9 mouse cellular contexts compared by ENCODE assay signal in the genomic region with DNA sequence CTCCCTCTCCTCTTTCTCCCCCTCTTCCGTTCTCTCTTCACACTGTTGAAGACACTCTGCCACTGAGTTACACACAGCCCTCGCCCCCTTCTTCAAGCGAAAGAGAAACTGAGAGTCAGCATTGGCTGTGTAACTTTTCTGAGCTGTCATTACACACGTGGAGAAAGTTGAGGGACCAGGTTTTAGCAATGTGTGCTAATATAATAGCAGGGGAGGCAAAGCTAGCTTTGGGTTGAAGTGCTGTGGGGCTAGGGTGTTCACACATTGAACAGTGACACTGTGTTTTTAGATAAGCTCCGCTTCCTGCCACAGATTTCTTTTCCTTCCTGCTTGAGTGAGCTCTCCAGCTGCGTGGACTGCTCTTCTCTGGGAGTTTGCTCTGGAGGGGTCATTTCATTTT. TPM values are rescaled to one million over a fixed set of nuclear protein-coding genes. Genes with fewer than 3 reads are reported as not detected.
DNase-seq lines count a peak whose midpoint lies in the region; ATAC-seq and TF ChIP-seq lines count a peak whose summit lies in the region.
"Had no signal": no experiment of that assay in that cellular context is flagged by ENCODE, and none has a peak within 500 bp of the region (broad histone marks: within the 10 kb centered on the region; RNA-seq: fewer than 3 reads in every experiment).

No protein-coding gene starts in this region.

- peak; percentile 23 for DNase-seq in kidney, adult 2 months
- DNase-seq in kidney, postnatal 25 days: no peak
- no peak for DNase-seq in embryonic facial prominence, embryonic 10.5 days (ENCODE audit: low spot score)
- DNase-seq in limb, embryonic 10.5 days (ENCODE audit: low spot score): no peak
- no peak for DNase-seq in frontal cortex, adult 2 months (ENCODE audit: extremely low spot score in 1 of 2, low spot score in 1 of 2)
- no peak for DNase-seq in cerebellum, adult 9-10 months
- no peak for DNase-seq in kidney, adult 11 months

- no peak overlapping the region for H3K9ac ChIP-seq in neural tube, embryonic 15.5 days (replicated peaks)

- no peaks in the 10 kb centered on the region for H3K36me3 ChIP-seq in kidney, adult 2 months (ENCODE audit: control insufficient read depth, insufficient read depth, low read length)
- no peaks in the 10 kb centered on the region for H3K36me3 ChIP-seq in embryonic facial prominence, embryonic 10.5 days (replicated peaks)
- peaks cover 9% of the 10 kb centered on the region; the same call in 1 of the 2 replicates for H3K36me3 ChIP-seq in limb, embryonic 10.5 days
- H3K36me3 ChIP-seq in neural tube, embryonic 15.5 days: no peaks in the 10 kb centered on the region

- peak overlapping the region; percentile 8; the same call in 1 of the 2 replicates for H3K4me3 ChIP-seq in kidney, adult 2 months (ENCODE audit: insufficient read depth, low read depth, low read length)
- peak overlapping the region; percentile 99 for H3K4me3 ChIP-seq in embryonic facial prominence, embryonic 10.5 days
- H3K4me3 ChIP-seq in limb, embryonic 10.5 days: peak overlapping the region; percentile 99; the same call in 1 of the 2 replicates
- peak overlapping the region; percentile 75; the same call in 1 of the 2 replicates for H3K4me3 ChIP-seq in neural tube, embryonic 15.5 days (replicated peaks)

- H3K9me3 ChIP-seq in embryonic facial prominence, embryonic 10.5 days: no peaks in the 10 kb centered on the region
- no peaks in the 10 kb centered on the region for H3K9me3 ChIP-seq in limb, embryonic 10.5 days (replicated peaks)
- H3K9me3 ChIP-seq in neural tube, embryonic 15.5 days (replicated peaks): no peaks in the 10 kb centered on the region

- ATAC-seq in neural tube, embryonic 15.5 days (ENCODE audit: low FRiP score): no peak
- ATAC-seq: Patski had no signal

- peak overlapping the region; percentile 94 for H3K4me2 ChIP-seq in neural tube, embryonic 15.5 days

- 0 out of 2 replicates have a peak overlapping the region, but pooled peaks have one; percentile 5 for H3K27ac ChIP-seq in kidney, adult 2 months (ENCODE audit: insufficient read depth, low read depth, low read length)
- no peak overlapping the region for H3K27ac ChIP-seq in embryonic facial prominence, embryonic 10.5 days (replicated peaks)
- H3K27ac ChIP-seq in limb, embryonic 10.5 days: no peak overlapping the region
- no peak overlapping the region for H3K27ac ChIP-seq in neural tube, embryonic 15.5 days (replicated peaks)

- TF ChIP-seq POLR2A in kidney, adult 2 months (IDR thresholded peaks at IDR 0.05; ENCODE audit: low read depth, low read length): no peak

- H3K27me3 ChIP-seq in kidney, adult 2 months (replicated peaks; ENCODE audit: control insufficient read depth, insufficient read depth, low read length): no peaks in the 10 kb centered on the region
- H3K27me3 ChIP-seq in embryonic facial prominence, embryonic 10.5 days (replicated peaks; ENCODE audit: low read depth, poor library complexity, severe bottlenecking): no peaks in the 10 kb centered on the region
- H3K27me3 ChIP-seq in limb, embryonic 10.5 days (ENCODE audit: low read depth, poor library complexity, severe bottlenecking): 0 out of 2 replicates have a peak, but pooled peaks cover 3% of the 10 kb centered on the region
- no peaks in the 10 kb centered on the region for H3K27me3 ChIP-seq in neural tube, embryonic 15.5 days (replicated peaks)
- H3K27me3 ChIP-seq: Patski had no signal

- H3K4me1 ChIP-seq in kidney, adult 2 months (ENCODE audit: control insufficient read depth, insufficient read depth, low read length): peaks cover 18% of the 10 kb centered on the region; the same call in 1 of the 2 replicates
- peaks cover 26% of the 10 kb centered on the region for H3K4me1 ChIP-seq in embryonic facial prominence, embryonic 10.5 days
- H3K4me1 ChIP-seq in limb, embryonic 10.5 days: peaks cover 20% of the 10 kb centered on the region
- H3K4me1 ChIP-seq in neural tube, embryonic 15.5 days: peaks cover 26% of the 10 kb centered on the region

- WGBS in kidney, adult 2 months: 33% methylated on average over 6 of the region's 6 CpGs
- WGBS in embryonic facial prominence, embryonic 10.5 days: 65% methylated on average over 6 of the region's 6 CpGs
- 68% methylated on average over 6 of the region's 6 CpGs for WGBS in limb, embryonic 10.5 days
- 68% methylated on average over 6 of the region's 6 CpGs for WGBS in neural tube, embryonic 15.5 days

- no peak for TF ChIP-seq CTCF in kidney, adult 2 months (conservative IDR thresholded peaks at IDR 0.05; ENCODE audit: insufficient read depth, insufficient read length, low read depth, low read length)

RNA-seq across cellular contexts. Expression of gene Tmem217, which starts 1.2 kb away (rescaled TPM):
- 1.3 and 1.7 TPM in 2 replicates for polyA plus RNA-seq in kidney, adult 2 months (2012; rRNA removed)
- polyA plus RNA-seq in embryonic facial prominence, embryonic 10.5 days (2016; fragmentation: Nextera tagmentation; extraction: Ambion mirVana): 1.0 and 1.5 TPM in 2 replicates
- polyA plus RNA-seq in limb, embryonic 10.5 days (2016; fragmentation: Nextera tagmentation; extraction: Ambion mirVana): 0.90 and 0.97 TPM in 2 replicates
- 1.2 and 1.5 TPM in 2 replicates for polyA plus RNA-seq in neural tube, embryonic 15.5 days (2015; fragmentation: Nextera tagmentation; extraction: Ambion mirVana)
- polyA plus RNA-seq in frontal cortex, adult 2 months (2012; rRNA removed): 0.16 and 0.88 TPM in 2 replicates

RNA-seq across cellular contexts. Expression of gene Tbc1d22b, which starts 1.4 kb away (rescaled TPM):
- 30.0 and 34.5 TPM in 2 replicates for polyA plus RNA-seq in kidney, adult 2 months (2012; rRNA removed)
- polyA plus RNA-seq in embryonic facial prominence, embryonic 10.5 days (2016; fragmentation: Nextera tagmentation; extraction: Ambion mirVana): 18.4 and 19.5 TPM in 2 replicates
- 20.9 and 22.4 TPM in 2 replicates for polyA plus RNA-seq in limb, embryonic 10.5 days (2016; fragmentation: Nextera tagmentation; extraction: Ambion mirVana)
- 25.7 and 29.4 TPM in 2 replicates for polyA plus RNA-seq in neural tube, embryonic 15.5 days (2015; fragmentation: Nextera tagmentation; extraction: Ambion mirVana)
- polyA plus RNA-seq in frontal cortex, adult 2 months (2012; rRNA removed): 35.5 and 35.8 TPM in 2 replicates

RNA-seq across cellular contexts. Expression of gene Gm17657, which starts 1.6 kb away (rescaled TPM):
- not detected in 2 replicates for polyA plus RNA-seq in kidney, adult 2 months (2012; rRNA removed)
- not detected in 2 replicates for polyA plus RNA-seq in embryonic facial prominence, embryonic 10.5 days (2016; fragmentation: Nextera tagmentation; extraction: Ambion mirVana)
- polyA plus RNA-seq in limb, embryonic 10.5 days (2016; fragmentation: Nextera tagmentation; extraction: Ambion mirVana): not detected in 2 replicates
- polyA plus RNA-seq in neural tube, embryonic 15.5 days (2015; fragmentation: Nextera tagmentation; extraction: Ambion mirVana): not detected in 2 replicates
- not detected in 2 replicates for polyA plus RNA-seq in frontal cortex, adult 2 months (2012; rRNA removed)
- polyA plus RNA-seq: Patski had no signal

Comparison
In these comparisons a context has a peak if more than half of its experiments do, and no peak if none do; other contexts are left out.
1. H3K4me3 ChIP-seq: peak in every context shown above with its lines; median percentile 99 in embryonic facial prominence, embryonic 10.5 days; 99 in limb, embryonic 10.5 days; 75 in neural tube, embryonic 15.5 days; 8 in kidney, adult 2 months.